Mouse (Mus musculus) adrenal gland, postnatal 0 days (tissue): ENCODE measurements around the gene Selenoo. TPM values are rescaled to one million over a fixed set of nuclear protein-coding genes. Genes with fewer than 3 reads are reported as not detected.

Experiments
- polyA plus RNA-seq: library from polyadenylated mRNA; unstranded; fragments of >200 nt; fragmentation: Nextera tagmentation; extraction: Ambion mirVana; gene quantifications from 2 replicates; pipeline ENCODE4 v1.2.1, GENCODE M21; 2015

Selenoo gene
- polyA plus RNA-seq: 18.2 and 26.4 TPM in 2 replicates

GRCm38 (mm10) chr15:89088607-89089247 lies at the start of gene Selenoo:
Gene Selenoo (plus strand): TSS chr15:89089084.

GRCm38 (mm10) chr15:89059161-89059931 lies 29.5 kb upstream of the Selenoo start, which contains the start of gene Panx2:
Gene Panx2 (plus strand): TSS chr15:89059734.

GRCm38 (mm10) chr15:89074613-89075477 lies 14.0 kb upstream of the Selenoo start, which contains the start of gene Trabd:
Gene Trabd (plus strand): TSS chr15:89075124.

GRCm38 (mm10) chr15:89122649-89123366 lies 33.9 kb downstream of the Selenoo start, which contains the start of gene Tubgcp6:
Gene Tubgcp6 (minus strand): TSS chr15:89123112.

GRCm38 (mm10) chr15:89128382-89129350 lies 39.8 kb downstream of the Selenoo start, which contains the start of gene Hdac10:
Gene Hdac10 (minus strand): TSS chr15:89128700.

GRCm38 (mm10) chr15:89140659-89141252 lies 51.9 kb downstream of the Selenoo start, which contains the start of gene Mapk12:
Gene Mapk12 (minus strand): TSS chr15:89140703.

GRCm38 (mm10) chr15:89149271-89150040 lies 60.6 kb downstream of the Selenoo start, which contains the start of gene Mapk11:
Gene Mapk11 (minus strand): TSS chr15:89149628.

Other genes with a start within 250 kb of the Selenoo start
- gene Pim3, start 226.9 kb upstream of the Selenoo start, polyA plus RNA-seq: 40.0 and 40.8 TPM in 2 replicates
- not detected in 2 replicates for gene Ttll8, start 134.7 kb upstream of the Selenoo start, polyA plus RNA-seq
- gene Mlc1, start 110.1 kb upstream of the Selenoo start, polyA plus RNA-seq: 0.17 TPM in 1 of 2 replicates, not detected in the other
- 1.0 TPM in 1 of 2 replicates, not detected in the other for gene Mov10l1, start 106.2 kb upstream of the Selenoo start, polyA plus RNA-seq
- gene Panx2, start 29.4 kb upstream of the Selenoo start, polyA plus RNA-seq: 0.59 and 0.96 TPM in 2 replicates
- gene Trabd, start 14.0 kb upstream of the Selenoo start, polyA plus RNA-seq: 30.3 and 35.1 TPM in 2 replicates
- 4.6 and 5.7 TPM in 2 replicates for gene Tubgcp6, start 34.0 kb downstream of the Selenoo start, polyA plus RNA-seq
- 12.6 and 15.6 TPM in 2 replicates for gene Hdac10, start 39.6 kb downstream of the Selenoo start, polyA plus RNA-seq
- 6.6 and 7.4 TPM in 2 replicates for gene Mapk12, start 51.6 kb downstream of the Selenoo start, polyA plus RNA-seq
- gene Mapk11, start 60.5 kb downstream of the Selenoo start, polyA plus RNA-seq: 6.2 and 8.2 TPM in 2 replicates
- 70.4 and 71.3 TPM in 2 replicates for gene Plxnb2, start 91.7 kb downstream of the Selenoo start, polyA plus RNA-seq
- 6.5 and 8.6 TPM in 2 replicates for gene Dennd6b, start 107.4 kb downstream of the Selenoo start, polyA plus RNA-seq
- gene Ppp6r2, start 122.5 kb downstream of the Selenoo start, polyA plus RNA-seq: 22.2 and 28.0 TPM in 2 replicates
- 27.9 and 28.9 TPM in 2 replicates for gene Sbf1, start 226.2 kb downstream of the Selenoo start, polyA plus RNA-seq
- gene Adm2, start 233.6 kb downstream of the Selenoo start, polyA plus RNA-seq: not detected in 2 replicates
- gene Miox, start 245.3 kb downstream of the Selenoo start, polyA plus RNA-seq: 0.91 and 1.5 TPM in 2 replicates